Mouse (Mus musculus) c-Kit-positive CD71-positive TER-119-positive erythroid progenitor cells, embryonic 14.5 days (primary cell): ENCODE results near the gene Tm4sf20.

Source experiments
- DNase-seq: peaks from one replicate; pipeline ENCODE4 v3.0.0-alpha.2; 2013; ENCODE audit warnings: low spot score

The Tm4sf20 gene

DNA sequence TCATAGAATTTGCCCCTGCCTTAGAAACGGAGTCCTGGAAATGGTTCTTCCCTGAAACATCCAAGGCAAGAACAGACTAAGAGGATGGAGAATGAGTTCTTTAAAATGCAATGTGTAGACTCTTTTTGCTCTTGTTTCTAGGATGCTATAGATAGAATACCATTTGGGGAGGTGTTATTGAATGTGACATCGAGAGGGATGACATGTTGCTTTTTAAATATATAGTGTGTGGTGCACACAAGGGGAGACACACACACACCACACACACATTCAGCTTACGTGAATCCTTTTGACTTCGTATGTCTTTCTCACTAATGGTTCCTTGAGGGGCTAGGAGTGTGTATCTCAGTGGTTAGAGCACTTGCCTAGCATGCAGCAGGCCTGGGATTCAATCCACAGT lies 7.0 kb upstream of the Tm4sf20 start:
- no peak for DNase-seq

- no peak for DNase-seq
These were observed 4.9 kb upstream of the Tm4sf20 start for GRCm38 (mm10) chr1:82773208-82773607.

- no peak for DNase-seq
These were observed 4.2 kb upstream of the Tm4sf20 start for GRCm38 (mm10) chr1:82772428-82772827.

GRCm38 (mm10) chr1:82771022-82771586 lies 2.8 kb upstream of the Tm4sf20 start, which contains the start of gene Gm47791:
TSS of gene Gm47791 (minus strand) at chr1:82771243.
- DNase-seq, result no peak

GRCm38 (mm10) chr1:82766641-82767040 lies 1.6 kb downstream of the Tm4sf20 start:
- DNase-seq, result no peak

DNA sequence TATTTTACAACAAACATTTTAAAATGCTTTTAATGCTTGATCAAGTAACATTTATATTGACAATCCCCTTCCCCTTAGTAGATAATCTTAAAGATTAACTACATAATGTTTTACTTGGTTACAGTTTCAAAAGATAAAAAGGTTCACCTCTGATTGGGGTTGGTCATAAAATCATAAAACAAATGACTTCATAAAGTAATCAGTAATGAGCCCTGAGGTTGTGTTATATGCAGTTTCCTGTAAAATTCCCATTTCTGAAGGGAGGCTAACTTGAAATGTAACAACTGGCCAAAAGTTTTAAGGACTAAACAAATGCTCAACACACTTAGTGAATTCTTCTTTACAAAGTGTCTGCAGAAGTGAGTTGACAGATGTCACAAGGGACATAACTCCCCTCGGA lies 2.0 kb downstream of the Tm4sf20 start:
- DNase-seq, result no peak

DNA sequence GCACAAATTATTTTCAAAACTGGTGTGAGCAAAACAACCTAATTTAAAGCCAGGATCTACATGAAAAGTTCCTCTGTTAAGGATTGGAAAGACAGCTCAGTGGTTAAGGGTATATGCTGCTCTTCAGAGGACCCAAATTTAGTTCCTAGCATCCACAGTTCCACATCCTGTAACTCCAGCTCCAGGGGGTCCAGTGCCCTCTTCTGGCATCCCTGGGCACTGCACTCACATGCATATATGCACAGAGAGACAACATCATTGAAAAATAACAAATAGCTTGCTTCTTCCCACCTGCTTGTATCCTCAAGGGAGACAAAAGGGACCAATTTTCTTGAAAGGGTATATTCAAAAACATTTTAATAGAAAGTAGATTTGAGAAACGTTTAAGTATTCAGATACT lies 6.0 kb downstream of the Tm4sf20 start:
- DNase-seq, result no peak

- no peak for DNase-seq
These were observed 6.6 kb downstream of the Tm4sf20 start for GRCm38 (mm10) chr1:82761454-82762169.

GRCm38 (mm10) chr1:82759520-82759919 lies 8.7 kb downstream of the Tm4sf20 start:
- DNase-seq, result peak; percentile 44

GRCm38 (mm10) chr1:82747714-82748452 lies 20.4 kb downstream of the Tm4sf20 start:
- DNase-seq, result peak; percentile 37

DNA sequence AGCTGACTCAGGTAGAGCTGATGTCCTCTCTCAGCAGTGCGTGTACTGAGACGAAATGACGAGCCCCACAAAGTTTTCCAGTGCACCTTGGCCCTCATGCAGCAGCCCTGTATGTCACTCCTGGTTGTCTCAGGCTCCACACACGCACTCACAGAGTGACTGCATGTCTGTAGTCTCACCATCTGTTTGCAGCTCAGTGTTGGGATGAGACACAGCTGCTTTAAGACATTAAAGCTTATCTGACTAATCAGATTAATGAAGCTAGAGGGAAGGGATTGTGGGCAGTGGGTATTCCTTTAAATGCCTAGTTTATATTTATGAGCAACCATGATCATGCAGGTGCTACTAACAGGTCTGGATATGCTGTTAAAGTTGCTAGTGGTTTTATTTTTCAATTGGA lies 21.9 kb downstream of the Tm4sf20 start:
- no peak for DNase-seq

DNA sequence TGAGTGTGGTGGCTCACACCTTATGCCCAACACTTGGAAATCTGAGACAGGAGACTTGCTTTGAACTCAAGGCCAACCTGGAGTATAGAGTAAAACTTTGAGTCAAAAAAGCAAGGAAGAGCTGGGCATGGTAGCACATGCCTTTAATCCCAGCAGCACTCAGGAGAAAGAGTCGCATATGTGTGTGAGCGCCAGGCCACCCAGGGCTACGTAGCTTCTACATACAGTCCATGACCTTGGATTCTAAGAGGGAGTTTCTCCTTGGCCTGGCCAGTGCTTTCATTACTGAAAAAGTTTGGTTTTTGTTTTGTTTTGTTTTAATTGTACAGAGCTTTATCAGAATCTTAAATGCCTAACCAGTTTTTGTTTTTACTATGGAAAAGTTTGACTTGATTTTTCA lies 24.3 kb downstream of the Tm4sf20 start:
- DNase-seq, result no peak

- no peak for DNase-seq
These were observed 26.7 kb downstream of the Tm4sf20 start for GRCm38 (mm10) chr1:82741539-82741938.

- no peak for DNase-seq
These were observed 30.2 kb downstream of the Tm4sf20 start for GRCm38 (mm10) chr1:82738066-82738465.

GRCm38 (mm10) chr1:82733357-82733756 lies 34.9 kb downstream of the Tm4sf20 start:
- peak; percentile 22 for DNase-seq

GRCm38 (mm10) chr1:82726482-82726881 lies 41.8 kb downstream of the Tm4sf20 start:
- peak; percentile 56 for DNase-seq

DNA sequence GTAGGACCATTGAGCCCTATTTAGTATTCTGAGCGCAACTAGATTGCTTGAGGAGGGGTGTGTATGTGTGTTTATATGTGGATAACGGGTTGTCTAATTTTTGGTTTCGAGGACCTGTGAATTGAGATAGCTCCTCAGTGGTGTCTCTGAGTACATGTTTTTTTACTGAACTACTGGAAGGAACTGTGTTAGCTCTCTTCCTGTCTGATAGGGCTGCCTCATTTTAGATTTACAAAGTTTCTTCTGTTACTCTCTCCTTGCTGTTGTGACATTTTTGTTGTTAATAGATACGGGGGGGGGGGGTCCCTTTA lies 42.4 kb downstream of the Tm4sf20 start:
- peak; percentile 66 for DNase-seq

DNA sequence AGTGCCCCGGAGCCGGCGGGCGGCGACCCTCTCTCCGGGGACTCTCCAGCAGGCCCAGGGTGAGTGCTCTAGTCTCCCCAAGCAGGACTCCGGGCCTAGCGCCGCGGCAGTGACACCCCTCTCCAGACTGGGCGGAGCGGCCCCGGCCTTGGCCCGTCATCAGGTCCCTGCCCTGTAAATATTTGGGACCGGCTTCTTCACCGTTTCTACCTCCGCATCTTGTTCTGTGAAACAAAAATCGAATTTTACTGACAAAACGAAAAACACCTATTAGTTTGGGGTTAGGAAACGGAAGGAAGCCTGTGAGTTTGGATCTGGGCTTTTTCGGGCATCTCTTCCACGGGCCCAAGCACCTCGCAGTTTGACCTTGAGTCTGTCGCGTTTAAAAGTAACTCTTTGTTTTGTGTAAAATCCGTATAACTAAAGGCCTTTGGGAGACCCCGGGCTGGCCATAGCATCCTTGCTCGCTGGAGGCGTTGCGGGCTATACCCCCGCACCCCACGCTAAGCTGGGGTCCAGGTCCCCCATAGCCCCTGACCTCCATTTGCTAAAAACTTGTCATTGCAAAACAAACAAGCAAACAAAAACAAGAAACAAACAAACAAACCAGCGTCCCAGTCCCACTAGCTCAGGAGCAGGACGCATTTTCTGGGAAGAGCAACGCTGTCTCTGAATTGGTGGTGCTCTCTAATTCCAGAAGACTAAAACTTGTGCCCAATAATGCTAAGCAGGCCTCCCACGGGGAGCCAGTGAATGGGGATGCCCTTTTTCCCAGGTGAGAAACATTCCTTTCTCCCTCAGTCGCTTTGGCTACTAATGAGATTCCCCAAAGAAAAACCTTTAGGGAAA lies 43.0 kb downstream of the Tm4sf20 start:
- peak; percentile 70 for DNase-seq

GRCm38 (mm10) chr1:82724339-82725025 lies 43.8 kb downstream of the Tm4sf20 start, which contains the start of gene Mff:
TSS of gene Mff (plus strand) at chr1:82724890.
- peak; percentile 92 for DNase-seq

DNA sequence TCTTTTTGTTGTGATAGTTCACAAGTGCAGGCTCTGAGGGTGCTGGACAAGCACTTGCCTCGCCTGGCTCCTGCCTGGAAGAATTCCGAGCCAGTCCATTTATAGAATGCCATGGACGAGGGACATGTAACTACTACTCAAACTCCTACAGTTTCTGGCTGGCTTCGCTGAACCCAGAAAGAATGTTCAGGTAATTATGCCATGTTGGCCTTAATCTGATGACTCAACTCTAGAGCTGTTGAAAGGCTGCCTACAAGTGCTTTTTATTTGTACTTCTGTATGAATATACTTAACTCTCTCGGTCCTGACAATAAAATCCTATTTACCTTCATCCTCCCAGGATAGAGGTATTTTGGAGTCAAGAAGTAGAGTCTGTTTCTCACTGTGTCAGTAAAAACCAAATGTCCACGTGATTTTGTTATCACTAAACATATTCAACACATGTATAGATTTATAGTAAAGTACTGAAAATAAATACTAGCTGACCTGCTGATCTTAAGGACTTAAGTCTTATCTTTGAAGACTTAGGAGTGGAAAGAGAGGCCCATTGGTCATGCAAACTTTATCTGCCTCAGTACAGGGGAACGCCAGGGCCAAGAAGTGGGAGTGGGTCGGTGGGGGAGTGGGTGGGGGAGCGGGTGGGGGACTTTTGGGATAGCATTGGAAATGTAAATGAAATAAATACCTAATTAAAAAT lies 50.3 kb downstream of the Tm4sf20 start:
- peak; percentile 32 for DNase-seq
